Mouse (Mus musculus) forebrain, embryonic 12.5 days (tissue): Measurements from ENCODE around the gene Ubqln4. TPM values are rescaled to one million over a fixed set of nuclear protein-coding genes. Genes with fewer than 3 reads are reported as not detected.
"Not testable (repeated sequence)": the region's sequence is repeated elsewhere in the genome, so short reads cannot be mapped to it uniquely, and the experiment has no call there.

Source experiments
- ATAC-seq: fragments of 200-750 bp; cut with Nextera tagmentation; 2 replicates; pipeline ENCODE4 v1.8.0; 2017; ENCODE audit warnings: moderate TSS enrichment; ENCODE audit not compliant: low FRiP score
- H3K27ac ChIP-seq: fragments of 300-500 bp; sonication (generic); 2 replicates; pipeline ENCODE4 v1.5.1; 2016; ENCODE audit warnings: mild to moderate bottlenecking
- H3K27me3 ChIP-seq: fragments of 300-500 bp; sonication (generic); 2 replicates; pipeline ENCODE4 v1.6.1; 2016; ENCODE audit warnings: mild to moderate bottlenecking
- H3K36me3 ChIP-seq: fragments of 300-500 bp; sonication (generic); replicated peaks from 2 replicates; pipeline ENCODE4 v1.6.1; 2016; ENCODE audit warnings: mild to moderate bottlenecking
- H3K4me1 ChIP-seq: fragments of 300-500 bp; sonication (generic); 2 replicates; pipeline ENCODE4 v1.6.1; 2016
- H3K4me2 ChIP-seq: fragments of 300-500 bp; sonication (generic); 2 replicates; pipeline ENCODE4 v1.6.1; 2016; ENCODE audit warnings: mild to moderate bottlenecking, moderate library complexity
- H3K4me3 ChIP-seq: fragments of 300-500 bp; sonication (generic); replicated peaks from 2 replicates; pipeline ENCODE4 v1.5.1; 2016; ENCODE audit warnings: mild to moderate bottlenecking
- H3K9ac ChIP-seq: fragments of 300-500 bp; sonication (generic); 2 replicates; pipeline ENCODE4 v1.6.1; 2016; ENCODE audit warnings: mild to moderate bottlenecking
- H3K9me3 ChIP-seq: fragments of 300-500 bp; sonication (generic); 2 replicates; pipeline ENCODE4 v1.6.1; 2016
- WGBS: fragments of 180-500 bp; shearing (Covaris S2); methylation state at CpG from one replicate; pipeline ENCODE4 v1.1.7; 2016; 5-methylcytosine and 5-hydroxymethylcytosine counted together
- polyA plus RNA-seq: library from polyadenylated mRNA; unstranded; fragments of >200 nt; fragmentation: Nextera tagmentation; extraction: Ambion mirVana; gene quantifications from 2 replicates; pipeline ENCODE4 v1.2.1, GENCODE M21; 2016

The Ubqln4 gene
- polyA plus RNA-seq, 1 experiment from 2014 or later = 64.4 TPM

DNA sequence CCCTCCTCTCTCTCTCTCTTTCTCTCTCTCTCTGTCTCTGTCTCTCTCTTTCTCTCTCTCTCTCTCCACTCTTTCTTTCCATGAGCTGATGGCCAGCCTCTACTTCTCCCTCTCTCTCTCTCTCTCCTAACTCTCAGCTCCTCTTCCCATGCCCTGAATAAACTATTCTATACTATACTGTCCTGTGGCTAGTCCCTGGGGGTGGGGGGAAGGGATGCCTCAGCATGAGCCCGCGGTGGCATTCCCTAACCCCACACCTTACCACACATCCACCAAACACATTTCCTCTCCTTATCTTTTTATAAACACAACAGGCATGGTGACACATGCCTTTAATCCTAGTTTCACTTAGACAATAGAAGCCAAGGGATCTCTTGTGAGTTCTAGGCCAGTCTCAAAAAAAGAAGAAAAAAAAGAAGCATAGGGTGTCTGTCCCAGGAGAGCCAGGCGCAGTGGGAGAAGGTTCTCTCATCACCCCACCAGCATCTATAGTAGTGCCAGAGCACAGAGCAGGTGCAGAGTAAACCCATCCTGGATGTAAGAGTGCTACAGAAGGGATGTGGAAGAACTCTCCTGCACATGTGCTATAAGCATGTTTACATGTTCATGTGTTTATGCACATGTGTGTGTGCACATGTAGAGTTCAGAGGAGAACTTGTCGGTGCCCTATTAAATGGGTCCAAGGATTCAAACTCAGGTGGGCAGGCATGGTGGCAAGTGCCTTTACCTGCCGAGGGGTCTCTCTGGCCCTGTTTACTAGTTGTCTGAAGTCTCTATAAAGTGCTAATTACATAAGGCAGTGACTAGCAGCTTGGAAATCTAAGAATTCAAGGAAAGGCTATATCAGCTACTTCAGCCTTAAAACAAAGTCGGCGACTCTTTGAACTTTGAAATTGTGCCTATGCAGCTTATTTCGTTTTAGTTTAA, 25.2 kb downstream of the Ubqln4 start:
- Histone ChIP-seq H3K4me3 (peak overlapping the region; percentile 85), H3K4me1 (peaks cover 16% of the 10 kb centered on the region), H3K27me3 (no peaks in the 10 kb centered on the region), H3K4me2 (peak overlapping the region; percentile 85), H3K9ac (no peak overlapping the region), H3K27ac (no peak overlapping the region), H3K9me3 (no peaks in the 10 kb centered on the region), H3K36me3 (peaks cover 25% of the 10 kb centered on the region)
- peak; percentile 61; the same call in 1 of the 2 replicates for ATAC-seq
- WGBS = 51% methylated on average over 8 of the region's 8 CpGs

DNA sequence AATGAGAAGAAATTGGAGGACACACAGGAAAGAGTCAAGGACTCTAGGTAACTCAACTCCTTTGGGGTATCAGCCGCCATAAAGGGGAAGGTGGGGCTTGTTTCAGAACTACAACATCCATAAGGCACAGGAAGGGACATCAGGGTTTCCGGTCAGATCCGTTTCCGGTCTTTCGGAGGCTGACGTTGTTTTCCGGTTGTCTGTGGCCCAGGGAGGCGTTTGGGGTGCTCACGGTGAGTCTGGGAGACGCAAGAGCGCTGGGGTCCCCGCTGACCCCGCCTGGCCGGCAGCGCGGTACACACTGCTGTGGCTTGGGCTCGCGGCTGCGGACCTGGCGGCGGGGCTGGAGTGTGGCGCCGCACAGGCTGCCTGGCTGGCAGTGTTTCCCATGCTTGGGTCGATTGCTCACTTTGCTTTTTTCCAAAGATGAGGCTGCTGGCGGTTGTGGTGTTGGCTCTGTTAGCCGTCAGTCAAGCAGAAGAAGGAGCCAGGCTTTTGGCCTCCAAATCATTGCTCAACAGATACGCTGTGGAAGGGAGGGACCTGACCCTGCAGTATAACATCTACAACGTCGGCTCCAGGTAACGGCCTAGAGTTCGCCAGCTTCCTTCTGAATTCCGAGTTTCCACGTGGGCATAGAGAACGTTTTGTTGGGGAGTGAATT, 26.0 kb downstream of the Ubqln4 start:
- ATAC-seq = peak; percentile 83
- Histone ChIP-seq H3K27me3 (no peaks in the 10 kb centered on the region), H3K27ac (0 out of 2 replicates have a peak overlapping the region, but pooled peaks have one; percentile 51), H3K4me1 (peaks cover 16% of the 10 kb centered on the region), H3K36me3 (peaks cover 33% of the 10 kb centered on the region), H3K9ac (peak overlapping the region; percentile 80), H3K4me3 (peak overlapping the region; percentile 85), H3K9me3 (no peaks in the 10 kb centered on the region), H3K4me2 (peak overlapping the region; percentile 85)
- WGBS = under 1% methylated on average over 34 of the region's 34 CpGs

DNA sequence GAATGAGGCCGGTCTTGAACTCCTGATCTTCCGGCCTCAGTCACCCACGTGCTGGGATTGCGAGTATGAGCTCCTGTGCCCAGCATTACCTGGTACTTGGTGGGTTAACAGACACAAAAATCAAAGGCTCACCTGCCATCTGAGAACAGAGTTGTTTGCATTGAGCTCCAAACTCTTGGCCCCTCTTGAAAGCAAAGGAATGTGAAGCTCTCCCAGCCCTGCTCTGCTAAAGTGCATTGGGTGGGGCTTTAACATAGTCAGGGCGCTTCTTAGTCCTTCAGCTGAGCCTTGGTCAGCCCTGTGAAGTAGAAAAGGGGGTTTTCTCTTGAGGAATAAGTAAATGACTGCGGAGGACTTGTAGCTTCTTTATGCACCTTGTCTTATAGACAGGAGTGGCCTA, 32.2 kb downstream of the Ubqln4 start:
- ATAC-seq = no peak
- Histone ChIP-seq H3K9ac (no peak overlapping the region), H3K4me3 (no peak overlapping the region), H3K4me1 (peaks cover 3% of the 10 kb centered on the region; the same call in 1 of the 2 replicates), H3K27me3 (no peaks in the 10 kb centered on the region), H3K36me3 (peaks cover 67% of the 10 kb centered on the region), H3K9me3 (no peaks in the 10 kb centered on the region), H3K27ac (no peak overlapping the region), H3K4me2 (no peak overlapping the region)
- 96% methylated on average over 6 of the region's 6 CpGs for WGBS

DNA sequence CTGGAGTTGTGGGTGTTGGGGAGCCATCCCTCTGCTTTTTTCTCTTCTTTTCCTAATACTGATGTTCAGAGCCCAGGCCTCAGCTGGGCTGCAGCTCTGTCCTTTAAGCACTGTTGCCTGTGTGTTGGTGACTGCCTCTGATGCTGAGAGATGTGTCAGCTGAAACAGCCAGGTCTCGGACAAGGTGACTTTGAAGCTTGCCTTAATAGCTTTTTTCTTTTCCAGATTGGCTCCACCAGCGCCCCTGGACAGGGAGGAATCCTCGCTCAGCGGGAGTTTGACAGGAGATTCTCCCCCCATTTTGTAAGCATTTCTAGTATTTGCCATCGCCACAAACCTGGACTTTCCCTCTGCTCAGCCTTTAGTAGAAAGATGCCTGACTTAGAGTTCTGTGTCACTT, 33.1 kb downstream of the Ubqln4 start:
- Histone ChIP-seq H3K9me3 (no peaks in the 10 kb centered on the region), H3K4me3 (no peak overlapping the region), H3K9ac (no peak overlapping the region), H3K4me1 (peaks cover 4% of the 10 kb centered on the region; the same call in 1 of the 2 replicates), H3K27ac (no peak overlapping the region), H3K36me3 (peaks cover 61% of the 10 kb centered on the region), H3K27me3 (no peaks in the 10 kb centered on the region), H3K4me2 (no peak overlapping the region)
- 95% methylated on average over 5 of the region's 5 CpGs for WGBS
- no peak for ATAC-seq

DNA sequence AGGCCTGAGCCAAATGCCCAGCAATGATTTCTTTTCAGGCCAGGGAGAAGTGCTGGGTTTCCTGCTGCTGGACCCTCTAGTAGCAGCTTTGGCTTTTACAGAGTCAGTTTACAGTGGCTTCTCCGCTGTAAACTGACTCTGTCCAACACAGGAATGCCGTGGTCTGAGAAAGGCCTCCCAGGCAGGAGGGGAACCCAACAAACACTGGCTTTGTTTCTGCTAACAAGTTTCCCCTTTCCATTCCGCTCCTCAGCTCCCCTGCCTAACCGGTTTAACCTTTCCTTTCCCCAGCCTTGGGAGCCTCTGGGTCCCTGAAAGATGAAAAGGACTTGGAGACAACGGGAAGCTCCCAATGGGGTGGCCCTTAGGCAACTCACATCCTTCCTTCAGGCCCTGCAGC, 36.7 kb downstream of the Ubqln4 start:
- ATAC-seq = no peak
- Histone ChIP-seq H3K36me3 (peaks cover 34% of the 10 kb centered on the region), H3K4me2 (no peak overlapping the region), H3K9me3 (no peaks in the 10 kb centered on the region), H3K4me1 (peaks cover 5% of the 10 kb centered on the region; the same call in 1 of the 2 replicates), H3K27me3 (no peaks in the 10 kb centered on the region), H3K4me3 (no peak overlapping the region), H3K9ac (no peak overlapping the region), H3K27ac (no peak overlapping the region)
- 27% methylated on average over 5 of the region's 5 CpGs for WGBS

DNA sequence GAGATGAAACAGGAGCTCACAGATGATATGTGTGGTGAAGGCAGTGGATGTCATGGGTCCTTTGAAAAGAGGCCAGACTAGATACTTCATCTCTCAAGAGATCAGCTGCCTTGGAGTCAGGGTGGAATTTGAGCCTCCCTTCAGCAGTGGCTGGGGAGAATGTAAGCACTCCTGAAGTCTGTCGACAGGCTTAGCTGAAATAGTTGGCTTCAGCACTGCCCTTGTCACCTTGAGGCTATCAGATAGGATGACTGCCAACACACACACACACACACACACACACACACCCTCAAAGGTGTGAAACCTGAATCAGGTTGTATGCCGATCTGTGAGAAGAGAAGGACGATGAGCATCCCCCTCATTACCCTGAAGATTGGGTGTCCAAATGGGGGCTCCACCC, 37.5 kb downstream of the Ubqln4 start:
- no peak overlapping the region for H3K27ac ChIP-seq
- H3K4me1 ChIP-seq = peaks cover 5% of the 10 kb centered on the region; the same call in 1 of the 2 replicates
- H3K27me3 ChIP-seq = no peaks in the 10 kb centered on the region
- peaks cover 27% of the 10 kb centered on the region for H3K36me3 ChIP-seq
- 0 out of 2 replicates have a peak overlapping the region, but pooled peaks have one; percentile 5 for H3K9ac ChIP-seq
- no peak overlapping the region for H3K4me2 ChIP-seq
- WGBS = 51% methylated on average over 3 of the region's 3 CpGs
- no peak for ATAC-seq
- H3K9me3 ChIP-seq = no peaks in the 10 kb centered on the region
- no peak overlapping the region for H3K4me3 ChIP-seq

DNA sequence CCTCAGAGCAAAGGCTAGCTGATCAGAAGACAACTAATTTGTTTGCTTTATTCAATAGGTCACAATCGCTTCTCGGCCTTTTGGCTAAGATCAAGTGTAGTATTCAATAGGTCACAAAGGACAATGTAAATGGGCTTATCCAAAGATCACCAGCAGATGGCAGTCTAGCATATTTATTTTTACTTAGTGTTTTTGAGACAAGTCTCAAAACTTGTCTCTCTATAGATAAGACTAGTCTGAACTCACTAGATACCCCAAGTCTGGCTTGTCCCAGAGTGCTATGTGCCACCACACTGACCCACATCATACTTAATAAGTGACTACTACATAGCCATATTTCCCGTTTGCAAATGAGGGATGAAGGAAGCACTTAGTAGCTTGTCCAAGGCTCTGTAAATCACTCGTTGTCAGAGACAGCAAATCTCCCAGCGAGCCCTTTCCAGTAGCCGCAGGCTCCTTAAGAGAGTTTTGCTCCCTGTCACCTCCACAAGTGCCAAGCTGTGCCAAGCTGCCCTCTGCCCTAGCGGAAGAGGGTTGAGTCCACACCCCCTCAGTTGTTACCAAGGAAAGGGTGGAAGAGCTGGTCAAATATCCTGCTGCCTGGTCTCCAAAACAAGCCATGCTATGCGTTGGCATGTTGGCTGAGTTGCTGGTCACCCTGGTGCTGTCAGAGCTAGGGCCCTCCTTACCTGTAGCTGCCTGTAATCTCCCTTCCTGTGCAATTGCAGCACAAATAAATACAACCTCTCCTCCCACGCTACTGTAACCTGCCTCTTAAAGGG, 38.6 kb downstream of the Ubqln4 start:
- Histone ChIP-seq H3K36me3 (peaks cover 16% of the 10 kb centered on the region), H3K27ac (no peak overlapping the region), H3K4me1 (peaks cover 5% of the 10 kb centered on the region; the same call in 1 of the 2 replicates), H3K27me3 (no peaks in the 10 kb centered on the region), H3K4me2 (no peak overlapping the region), H3K9ac (no peak overlapping the region; the same call in 1 of the 2 replicates), H3K9me3 (no peaks in the 10 kb centered on the region), H3K4me3 (no peak overlapping the region)
- WGBS = 34% methylated on average over 9 of the region's 9 CpGs
- ATAC-seq = 0 out of 2 replicates have a peak, but pooled peaks have one; percentile 17

DNA sequence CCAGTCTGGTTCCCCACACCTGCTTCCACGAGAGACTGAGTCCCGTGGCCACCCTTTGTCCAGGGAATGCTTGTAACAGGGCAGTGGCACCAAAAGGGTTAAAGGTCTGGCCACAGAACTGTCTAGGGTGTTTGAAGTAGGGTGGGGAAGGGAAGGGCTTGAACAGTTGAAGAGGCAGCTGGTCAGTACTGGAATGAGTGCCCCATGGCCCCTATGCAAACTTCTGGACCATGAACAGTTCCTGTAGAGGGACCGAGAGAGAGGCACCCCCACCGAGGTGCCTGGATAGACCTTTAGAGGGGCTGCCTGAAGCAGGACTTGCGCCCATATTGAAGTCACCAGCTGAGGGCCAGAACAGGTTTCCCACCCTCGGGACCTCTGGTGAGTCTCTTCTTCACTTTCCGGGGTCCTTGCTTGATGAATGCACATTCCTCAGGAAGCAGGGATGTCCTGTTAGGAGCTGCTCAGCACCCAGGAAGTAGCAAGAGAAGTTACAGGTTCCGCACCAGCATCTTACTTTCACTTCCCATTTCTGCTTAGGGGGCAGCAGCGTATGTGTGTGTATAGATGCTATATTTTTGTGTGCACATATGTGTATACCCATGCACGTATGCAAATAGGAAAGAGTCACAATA, 39.5 kb downstream of the Ubqln4 start:
- Histone ChIP-seq H3K27ac (no peak overlapping the region), H3K9ac (no peak overlapping the region; the same call in 1 of the 2 replicates), H3K9me3 (no peaks in the 10 kb centered on the region), H3K27me3 (no peaks in the 10 kb centered on the region), H3K4me1 (peaks cover 5% of the 10 kb centered on the region; the same call in 1 of the 2 replicates), H3K4me2 (no peak overlapping the region), H3K4me3 (no peak overlapping the region), H3K36me3 (peaks cover 7% of the 10 kb centered on the region)
- 79% methylated on average over 10 of the region's 10 CpGs for WGBS
- no peak for ATAC-seq

DNA sequence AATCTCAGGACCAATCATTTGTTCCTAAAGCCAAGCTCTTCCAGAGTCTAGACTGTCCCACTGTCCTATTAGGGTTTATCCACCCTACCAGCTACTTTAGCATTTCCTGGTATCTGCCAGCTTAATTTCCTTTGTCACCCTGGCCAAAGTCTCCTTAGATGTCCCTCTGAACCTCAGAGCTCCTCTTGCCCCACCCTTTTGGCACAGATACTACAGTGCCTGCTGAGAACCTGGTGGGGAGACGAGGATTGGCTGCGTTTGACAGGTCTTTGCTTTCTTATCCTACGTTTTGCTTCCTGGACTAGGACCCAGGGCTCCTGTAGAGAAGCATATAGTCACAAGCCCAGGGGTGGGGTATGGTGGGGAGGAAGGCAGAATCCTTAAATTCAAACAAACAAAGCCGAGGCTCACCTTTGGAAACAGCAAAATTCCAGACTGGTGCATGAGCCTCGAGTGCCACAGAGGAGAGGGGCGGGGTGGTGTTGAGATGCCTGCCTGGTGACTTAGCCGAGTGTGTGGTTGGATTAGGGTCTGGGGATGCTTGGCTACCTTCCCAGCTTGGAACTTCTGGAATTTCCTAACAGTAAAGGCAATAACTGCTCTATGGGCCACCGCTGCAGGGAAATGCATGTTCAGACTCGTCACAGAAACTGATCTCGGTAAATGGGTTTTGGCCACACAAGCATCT, 40.5 kb downstream of the Ubqln4 start:
- Histone ChIP-seq H3K4me1 (peaks cover 5% of the 10 kb centered on the region; the same call in 1 of the 2 replicates), H3K27ac (no peak overlapping the region), H3K9ac (no peak overlapping the region), H3K27me3 (no peaks in the 10 kb centered on the region), H3K4me3 (no peak overlapping the region), H3K4me2 (no peak overlapping the region), H3K9me3 (no peaks in the 10 kb centered on the region), H3K36me3 (no peaks in the 10 kb centered on the region)
- ATAC-seq = no peak
- 70% methylated on average over 10 of the region's 10 CpGs for WGBS

DNA sequence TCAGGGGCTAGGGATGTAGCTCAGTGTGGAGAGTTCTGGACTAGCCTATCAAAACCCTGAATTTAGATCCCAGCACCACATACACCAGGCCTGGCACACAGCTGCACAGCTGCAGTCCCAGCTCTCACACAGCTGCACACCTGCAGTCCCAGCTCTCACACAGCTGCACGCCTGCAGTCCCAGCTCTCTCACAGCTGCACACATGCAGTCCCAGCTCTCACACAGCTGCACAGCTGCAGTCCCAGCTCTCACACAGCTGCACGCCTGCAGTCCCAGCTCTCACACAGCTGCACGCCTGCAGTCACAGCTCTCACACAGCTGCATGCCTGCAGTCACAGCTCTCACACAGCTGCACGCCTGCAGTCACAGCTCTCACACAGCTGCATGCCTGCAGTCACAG, 43.0 kb downstream of the Ubqln4 start:
- 87% methylated on average over 4 of the region's 4 CpGs for WGBS
- not testable (repeated sequence) for H3K27ac ChIP-seq

DNA sequence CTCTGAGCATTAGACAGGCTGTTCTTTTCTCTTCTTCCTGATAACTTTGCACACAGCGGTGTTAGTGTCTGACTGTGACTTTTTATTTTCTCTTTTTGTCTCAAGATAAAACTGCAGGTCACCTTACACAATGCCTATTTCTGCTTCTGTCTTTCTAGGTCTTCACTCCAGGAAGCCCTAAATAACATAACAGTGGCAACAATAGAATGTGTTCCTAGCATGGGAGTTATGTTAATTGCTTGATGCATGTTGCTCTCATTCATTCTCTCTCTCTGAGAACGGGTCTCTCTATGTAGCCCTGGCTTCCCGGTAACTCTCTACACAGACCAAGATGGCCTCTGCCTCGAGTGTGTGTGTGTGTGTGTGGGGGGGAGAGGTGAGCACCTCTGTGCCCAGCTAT, 48.9 kb downstream of the Ubqln4 start:
- Histone ChIP-seq H3K4me2 (no peak overlapping the region), H3K4me3 (no peak overlapping the region), H3K27me3 (peaks cover 7% of the 10 kb centered on the region), H3K4me1 (peaks cover 6% of the 10 kb centered on the region), H3K36me3 (no peaks in the 10 kb centered on the region), H3K27ac (no peak overlapping the region), H3K9ac (no peak overlapping the region), H3K9me3 (no peaks in the 10 kb centered on the region)
- ATAC-seq = no peak
- WGBS = 68% methylated on average over 4 of the region's 4 CpGs

More for the DNA sequence above, 43.0 kb downstream of the Ubqln4 start:
- H3K27me3 ChIP-seq, H3K36me3 ChIP-seq, H3K9ac ChIP-seq, ATAC-seq, H3K4me1 ChIP-seq, H3K4me2 ChIP-seq, H3K9me3 ChIP-seq, H3K4me3 ChIP-seq: not testable (repeated sequence)
